Mouse (Mus musculus) central nervous system, embryonic 11.5 days (tissue): ENCODE results near the gene Rps23. TPM values are rescaled to one million over a fixed set of nuclear protein-coding genes. Genes with fewer than 3 reads are reported as not detected.

Experiments used
- polyA plus RNA-seq: library from polyadenylated mRNA; depleted of rRNA; stranded (reverse); fragments of >200 nt; gene quantifications from 2 replicates; pipeline ENCODE4 v1.2.3, GENCODE M21; 2012; rRNA removed

The Rps23 gene
- 1,347 and 1,617 TPM in 2 replicates for polyA plus RNA-seq

DNA sequence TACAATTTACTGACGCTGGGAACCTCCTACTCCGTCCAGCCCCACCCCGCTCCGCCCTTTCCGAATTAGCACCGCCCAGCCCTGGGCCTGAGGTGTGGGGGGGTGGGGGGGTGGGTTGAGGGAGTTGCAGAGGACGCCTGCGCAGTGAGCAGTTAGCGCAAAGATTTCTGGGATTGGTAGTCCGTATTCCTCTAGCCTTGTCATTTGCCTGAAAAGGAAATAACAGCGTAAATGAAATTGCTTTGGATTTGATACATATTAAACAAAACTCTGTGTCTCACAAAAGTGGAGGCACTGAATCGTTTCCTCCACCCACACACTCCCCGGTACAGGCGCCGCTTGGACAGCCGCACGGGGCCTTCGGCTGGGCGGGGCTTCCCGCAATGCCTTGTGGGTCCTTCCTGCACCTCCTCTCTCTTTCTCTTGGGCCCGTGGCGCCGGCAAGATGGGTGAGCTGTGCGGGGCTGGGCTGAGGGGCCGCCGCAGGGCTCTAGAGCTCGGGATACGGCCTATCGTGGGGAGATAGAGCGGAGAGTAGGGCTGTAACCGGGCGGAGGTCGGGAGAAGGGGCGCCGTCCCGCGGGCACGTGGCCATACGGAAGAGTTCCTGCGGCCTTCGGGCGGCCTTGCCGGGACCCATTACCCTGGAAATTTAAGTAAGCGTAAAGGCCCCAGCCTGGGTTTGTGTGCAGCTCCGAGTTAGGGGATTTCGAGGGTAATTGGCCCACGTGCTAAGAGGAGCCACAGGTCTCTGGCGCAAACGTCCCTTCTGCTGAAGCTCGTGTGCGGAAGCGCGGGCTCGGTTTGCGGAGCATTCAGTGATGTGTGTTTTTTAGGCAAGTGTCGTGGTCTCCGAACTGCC is at the start of gene Rps23:
Gene Rps23 (plus strand): TSS at position 208 of the 862 bp plus-strand sequence.

DNA sequence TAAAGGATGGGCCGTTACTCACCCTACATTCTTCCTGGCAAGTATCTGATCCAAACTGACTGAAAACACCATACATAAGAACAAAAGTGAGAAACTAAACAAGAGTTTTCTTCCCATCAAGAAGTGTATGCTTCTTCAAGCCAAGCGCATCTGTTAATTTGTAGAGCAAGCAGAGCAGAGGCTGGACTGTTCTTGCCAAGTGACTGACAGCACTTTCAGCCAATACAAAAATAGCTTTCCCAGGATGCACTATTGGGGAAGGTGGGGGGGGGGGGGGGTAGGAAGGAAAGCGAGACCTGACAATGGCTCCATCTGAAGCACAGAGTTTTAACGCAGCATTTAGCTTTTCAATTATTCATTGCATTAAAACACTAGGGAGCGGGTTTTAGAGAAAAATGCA is 17.6 kb upstream of the Rps23 start, which contains the start of gene Atp6ap1l:
Gene Atp6ap1l (minus strand): TSS at position 180 of the 400 bp plus-strand sequence.

Other genes with a start within 250 kb of the Rps23 start
- gene Atp6ap1l, start 17.6 kb upstream of the Rps23 start, polyA plus RNA-seq, result 0.14 and 0.56 TPM in 2 replicates